Mouse (Mus musculus) monocyte, adult 5-6 weeks (primary cell): ENCODE measurements around the gene Gigyf2. TPM values are rescaled to one million over a fixed set of nuclear protein-coding genes. Genes with fewer than 3 reads are reported as not detected.

Experiments used
- ATAC-seq: fragments of 153-309, 156-312 bp; replicated peaks from 2 replicates; pipeline ENCODE4 v1.8.0; 2017; ENCODE audit warnings: mild to moderate bottlenecking; ENCODE audit not compliant: low TSS enrichment, insufficient number of reproducible peaks, severe bottlenecking, poor library complexity, low FRiP score
- total RNA-seq: library from RNA; stranded (forward); fragments of 200-1000, 200-491, 200-594 nt; gene quantifications from 3 replicates; pipeline ENCODE4 v1.2.3, GENCODE M21; 2017

Gene Gigyf2
- total RNA-seq = 61.3 to 144 TPM (median 71.3 TPM) in 3 replicates

GRCm38 (mm10) chr1:87326742-87327163, at the start of gene Gigyf2:
Gene Gigyf2, plus strand, starts transcription at chr1:87326998.
- peak; percentile 99 for ATAC-seq

- ATAC-seq = no peak
Measured at GRCm38 (mm10) chr1:87280281-87280680, 46.5 kb upstream of the Gigyf2 start.

GRCm38 (mm10) chr1:87281599-87282412, 45.0 kb upstream of the Gigyf2 start:
- no peak for ATAC-seq

- ATAC-seq = no peak
Measured at GRCm38 (mm10) chr1:87282413-87282788, 44.4 kb upstream of the Gigyf2 start.

GRCm38 (mm10) chr1:87283410-87283960, 43.3 kb upstream of the Gigyf2 start:
- no peak for ATAC-seq

GRCm38 (mm10) chr1:87287105-87287504, 39.7 kb upstream of the Gigyf2 start:
- no peak for ATAC-seq

DNA sequence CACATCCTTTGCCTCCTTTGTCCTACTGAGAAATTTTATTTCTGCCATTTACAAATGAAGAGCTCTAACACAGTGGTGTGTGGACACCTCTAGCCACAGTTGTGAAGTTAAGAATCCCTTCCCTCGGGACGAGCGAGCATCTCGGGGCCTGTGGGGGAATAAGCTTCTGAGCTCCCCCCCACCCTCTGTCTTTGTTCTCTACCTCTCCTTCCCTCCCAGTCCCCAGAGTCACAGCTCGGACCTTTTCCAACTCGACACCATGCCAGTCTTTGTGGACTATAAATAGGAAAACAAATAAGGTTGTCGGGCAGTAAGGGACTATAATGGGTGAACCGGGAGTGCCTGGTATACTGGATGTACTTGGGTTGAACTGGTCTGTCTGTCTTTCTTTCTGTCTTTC, 35.4 kb upstream of the Gigyf2 start:
- no peak for ATAC-seq

DNA sequence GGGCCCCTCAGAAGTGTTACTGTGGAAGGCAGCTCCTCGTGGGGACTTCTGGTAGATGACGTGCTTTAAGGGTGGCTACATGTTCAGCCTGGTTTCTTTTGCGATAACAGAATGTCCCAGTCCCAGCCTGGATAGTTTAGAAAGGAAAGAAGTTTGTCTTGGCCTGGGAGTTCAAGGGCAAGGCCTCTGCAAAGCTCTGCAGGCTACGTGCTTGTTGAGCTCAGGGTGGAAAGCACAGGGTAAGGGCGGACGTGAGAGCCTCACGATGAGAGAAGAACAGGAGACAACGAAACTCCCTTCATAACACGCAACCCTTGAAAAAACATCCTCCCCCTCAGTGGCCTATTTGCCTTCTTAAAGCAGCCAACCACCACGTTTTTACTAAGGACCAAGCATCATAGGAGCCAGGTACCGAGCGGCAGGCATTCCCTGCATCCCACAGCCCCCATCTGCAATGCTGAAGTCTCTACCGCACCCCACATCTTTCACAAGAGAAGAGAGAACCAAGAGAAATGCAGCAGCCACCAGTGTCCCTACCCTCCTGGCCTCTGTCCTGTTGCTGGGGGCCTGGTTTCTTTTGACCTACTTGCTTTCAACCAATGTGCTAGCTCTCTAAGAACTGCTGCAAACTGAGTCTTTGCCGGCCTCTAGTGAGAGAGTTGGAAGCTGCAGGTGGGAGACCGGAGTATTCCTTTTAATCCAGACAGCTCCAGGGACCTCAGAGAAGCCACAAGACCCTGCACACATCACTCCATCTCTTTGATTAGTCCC, 34.2 kb upstream of the Gigyf2 start:
- no peak for ATAC-seq

DNA sequence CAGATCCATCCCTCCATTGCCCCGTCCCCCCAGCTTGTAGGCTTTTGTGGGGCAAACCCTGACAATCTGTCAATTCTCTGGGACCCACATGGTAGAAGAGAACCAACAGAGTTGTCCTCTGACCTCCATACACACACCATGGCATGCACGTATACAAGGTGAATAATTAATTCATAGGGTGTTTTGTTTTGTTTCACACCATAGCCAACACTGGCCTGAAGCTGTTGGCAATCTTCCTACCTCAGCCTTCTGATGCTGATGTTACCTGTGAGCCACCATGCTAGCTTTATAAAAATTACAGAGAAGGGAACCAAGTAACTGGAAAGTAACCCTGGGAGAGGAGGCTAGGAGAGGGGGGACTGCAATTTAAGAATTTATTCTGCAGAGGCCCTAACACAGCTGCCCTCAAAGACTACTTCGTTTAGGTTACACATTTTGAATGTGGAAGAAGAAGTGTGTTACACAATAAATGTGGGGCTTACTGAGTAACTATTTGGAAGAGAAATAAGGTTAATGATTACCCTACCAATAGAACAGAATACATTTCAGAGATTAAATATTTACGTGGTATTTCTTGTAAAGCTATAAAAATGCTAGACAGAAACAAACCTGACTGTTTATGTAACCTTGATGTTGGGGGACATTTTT, 32.6 kb upstream of the Gigyf2 start:
- ATAC-seq = no peak

DNA sequence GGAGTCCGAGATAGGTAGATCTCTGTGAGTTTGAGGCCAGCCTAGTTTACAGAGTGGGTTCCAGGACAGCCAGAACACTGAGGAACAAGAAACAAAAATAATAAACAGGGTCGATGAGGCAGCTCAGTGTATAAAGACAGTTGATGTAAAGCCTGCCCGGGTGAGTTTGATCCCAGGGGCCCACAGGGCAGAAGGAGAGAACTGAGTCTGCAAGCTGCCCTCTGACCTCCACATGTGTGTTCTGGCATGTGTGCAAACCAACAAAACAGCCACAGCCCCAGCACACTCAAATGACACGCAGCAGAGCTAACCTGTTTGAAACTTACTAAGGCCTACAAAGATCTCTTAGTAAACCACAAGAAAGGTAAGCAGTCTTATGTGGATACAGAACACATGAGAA, 31.8 kb upstream of the Gigyf2 start:
- no peak for ATAC-seq

DNA sequence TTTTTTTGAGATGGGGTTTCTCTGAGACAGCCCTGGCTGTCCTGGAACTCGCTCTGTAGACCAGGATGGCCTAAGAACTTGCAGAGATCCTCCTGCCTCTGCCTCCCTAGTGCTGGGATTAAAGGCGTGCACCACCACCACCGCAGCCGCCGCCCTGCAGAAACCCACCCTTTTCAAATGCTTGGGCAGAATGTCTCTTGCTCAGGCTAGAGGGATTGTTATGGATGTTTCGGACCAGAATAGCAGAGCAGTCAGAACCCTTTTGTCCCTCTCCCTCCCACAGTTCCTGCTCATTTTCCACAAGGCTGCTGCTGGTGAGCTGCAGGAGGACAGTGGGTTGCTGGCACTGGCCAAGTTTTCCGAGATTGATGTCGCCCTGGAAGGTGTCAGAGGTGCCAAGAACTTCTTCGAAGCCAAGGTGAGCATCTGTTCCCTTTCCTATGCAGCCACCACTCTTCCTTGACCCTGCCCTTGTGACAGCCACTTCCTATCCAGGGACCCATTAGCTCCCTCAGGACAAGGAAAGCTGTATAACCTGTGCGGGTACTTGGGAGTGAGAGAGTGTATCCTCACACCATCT, 29.4 kb upstream of the Gigyf2 start:
- no peak for ATAC-seq

DNA sequence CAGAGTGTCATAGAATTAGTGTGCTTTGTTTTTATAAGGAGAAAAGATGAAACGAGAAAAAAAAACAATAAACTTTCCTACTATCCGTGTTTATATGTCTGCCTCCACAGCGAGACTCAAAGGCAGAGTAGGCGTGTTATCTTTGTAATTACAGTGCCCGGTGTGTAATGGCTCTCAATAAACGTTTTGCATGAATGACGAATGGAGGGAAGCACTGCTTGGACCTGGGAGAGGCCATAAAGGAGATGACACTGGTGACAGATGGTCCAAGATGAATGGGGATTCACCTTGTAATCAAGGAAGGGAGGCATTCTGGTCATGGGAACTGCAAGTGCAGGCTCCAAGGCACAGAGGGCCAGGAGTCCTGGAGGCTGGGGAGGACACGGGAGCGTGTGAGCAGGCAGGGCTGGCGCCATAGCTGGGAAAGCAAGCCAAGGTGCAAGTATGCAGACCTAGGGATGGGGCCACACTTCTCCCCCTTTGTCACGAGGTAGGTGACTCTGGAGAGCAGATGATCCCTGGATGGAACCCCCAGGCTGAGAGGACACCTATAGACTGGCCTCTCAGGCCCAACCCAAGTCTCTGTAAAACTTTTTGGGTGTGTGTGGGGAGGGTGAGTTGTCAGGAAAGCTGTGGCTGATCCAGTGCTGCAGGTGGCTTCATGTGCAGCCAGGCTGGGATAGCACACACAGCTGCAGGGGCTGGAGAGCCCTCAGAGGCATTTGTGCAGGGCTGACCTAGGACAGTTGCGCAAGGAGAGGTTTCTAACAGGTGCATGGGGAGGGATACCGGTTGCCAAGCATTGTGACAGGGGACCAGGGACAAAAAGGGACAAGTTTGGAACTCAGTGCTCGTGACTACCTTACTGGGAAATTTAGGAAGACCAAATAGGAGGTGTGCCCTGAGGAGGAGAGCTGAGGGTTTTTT, 26.2 kb upstream of the Gigyf2 start:
- no peak for ATAC-seq

- ATAC-seq = no peak
Measured at GRCm38 (mm10) chr1:87301971-87302370, 24.8 kb upstream of the Gigyf2 start.

DNA sequence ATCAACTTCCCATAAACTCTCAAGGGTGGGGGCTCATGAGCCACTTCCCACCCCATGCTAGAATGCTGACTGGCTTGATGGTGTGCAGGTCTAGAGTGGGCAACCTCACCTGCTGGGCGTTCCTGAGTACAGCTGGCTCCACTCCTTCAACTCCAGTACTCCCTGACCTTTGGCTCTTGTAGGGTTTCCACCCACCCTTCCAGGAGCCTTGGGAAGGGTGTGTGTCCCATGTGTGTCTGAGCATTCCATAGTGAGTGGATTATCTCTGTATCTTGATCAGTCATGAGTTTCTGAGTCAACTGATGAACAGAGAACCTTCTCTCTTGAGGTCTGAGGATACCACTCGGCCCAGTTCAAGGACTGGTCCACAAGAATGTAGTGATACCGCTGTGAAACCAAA, 17.8 kb upstream of the Gigyf2 start:
- no peak for ATAC-seq

- ATAC-seq = no peak
Measured at GRCm38 (mm10) chr1:87309621-87310020, 17.2 kb upstream of the Gigyf2 start.

GRCm38 (mm10) chr1:87312681-87313080, 14.1 kb upstream of the Gigyf2 start:
- ATAC-seq = no peak

- ATAC-seq = no peak
Measured at GRCm38 (mm10) chr1:87313116-87313515, 13.7 kb upstream of the Gigyf2 start.
